Mouse (Mus musculus): Measurements from ENCODE around the gene Nxph2.
"Not testable (repeated sequence)": the region's sequence is repeated elsewhere in the genome, so short reads cannot be mapped to it uniquely, and the experiment has no call there.

Gene Nxph2

GRCm38 (mm10) chr2:23320746-23321585, at the start of gene Nxph2:
Gene Nxph2, plus strand, starts transcription at chr2:23321246.
- DNase-seq (ENCODE audit: extremely low spot score, low read depth, low spot score), result no peak

GRCm38 (mm10) chr2:23290991-23291390, 30.1 kb upstream of the Nxph2 start:
- DNase-seq (ENCODE audit: extremely low spot score, low read depth, low spot score), result not testable (repeated sequence)

GRCm38 (mm10) chr2:23314869-23315268, 6.2 kb upstream of the Nxph2 start:
- DNase-seq (ENCODE audit: extremely low spot score, low read depth, low spot score), result no peak
